Mouse (Mus musculus) forebrain, embryonic 11.5 days (tissue): ENCODE results near the gene Rfx4. TPM values are rescaled to one million over a fixed set of nuclear protein-coding genes. Genes with fewer than 3 reads are reported as not detected.
A peak's percentile ranks its signal among the peaks of the same experiment; 100 is the strongest.

Experiments
- ATAC-seq: fragments of 200-750 bp; cut with Nextera tagmentation; replicated peaks from 2 replicates; pipeline ENCODE4 v1.8.0; 2017; ENCODE audit warnings: moderate TSS enrichment; ENCODE audit not compliant: low FRiP score
- DNase-seq: peaks from one replicate; pipeline ENCODE4 v3.0.0-alpha.2; 2017; ENCODE audit warnings: low spot score
- H3K27ac ChIP-seq: fragments of 300-500 bp; sonication (generic); 2 replicates; pipeline ENCODE4 v1.5.1; 2014; ENCODE audit warnings: low read depth, low read length
- H3K27me3 ChIP-seq: fragments of 300-500 bp; sonication (generic); 2 replicates; pipeline ENCODE4 v1.6.1; 2014; ENCODE audit warnings: mild to moderate bottlenecking, low read length, mixed read lengths; ENCODE audit not compliant: control insufficient read depth, insufficient read depth
- H3K36me3 ChIP-seq: fragments of 300-500 bp; sonication (generic); 2 replicates; pipeline ENCODE4 v1.6.1; 2014; ENCODE audit warnings: mild to moderate bottlenecking, low read length, moderate library complexity, mixed read lengths; ENCODE audit not compliant: control insufficient read depth, insufficient read depth
- H3K4me1 ChIP-seq: fragments of 300-500 bp; sonication (generic); replicated peaks from 2 replicates; pipeline ENCODE4 v1.6.1; 2014; ENCODE audit warnings: low read length, mixed read lengths; ENCODE audit not compliant: control insufficient read depth, insufficient read depth
- H3K4me2 ChIP-seq: fragments of 300-500 bp; sonication (generic); 2 replicates; pipeline ENCODE4 v1.6.1; 2014; ENCODE audit warnings: low read depth, mild to moderate bottlenecking, low read length, moderate library complexity, mixed read lengths; ENCODE audit not compliant: severe bottlenecking
- H3K4me3 ChIP-seq: fragments of 300-500 bp; sonication (generic); 2 replicates; pipeline ENCODE4 v1.5.1; 2014; ENCODE audit warnings: low read depth, low read length
- H3K9ac ChIP-seq: fragments of 300-500 bp; sonication (generic); 2 replicates; pipeline ENCODE4 v1.6.1; 2014; ENCODE audit warnings: low read length
- H3K9me3 ChIP-seq: fragments of 300-500 bp; sonication (generic); 2 replicates; pipeline ENCODE4 v1.6.1; 2016; ENCODE audit warnings: low read length, mixed read lengths; ENCODE audit not compliant: control insufficient read depth
- WGBS: fragments of 180-500 bp; shearing (Covaris S2); extraction: QIAGEN DNeasy Blood & Tissue Kit; methylation state at CpG from one replicate; pipeline ENCODE4 v1.1.7; 2014; 5-methylcytosine and 5-hydroxymethylcytosine counted together
- polyA plus RNA-seq: library from polyadenylated mRNA; unstranded; fragments of >200 nt; fragmentation: Nextera tagmentation; extraction: Ambion mirVana; gene quantifications from 2 replicates; pipeline ENCODE4 v1.2.1, GENCODE M21; 2014

Rfx4 gene
- polyA plus RNA-seq, 1 experiment from 2014 or later: 36.0 TPM

DNA sequence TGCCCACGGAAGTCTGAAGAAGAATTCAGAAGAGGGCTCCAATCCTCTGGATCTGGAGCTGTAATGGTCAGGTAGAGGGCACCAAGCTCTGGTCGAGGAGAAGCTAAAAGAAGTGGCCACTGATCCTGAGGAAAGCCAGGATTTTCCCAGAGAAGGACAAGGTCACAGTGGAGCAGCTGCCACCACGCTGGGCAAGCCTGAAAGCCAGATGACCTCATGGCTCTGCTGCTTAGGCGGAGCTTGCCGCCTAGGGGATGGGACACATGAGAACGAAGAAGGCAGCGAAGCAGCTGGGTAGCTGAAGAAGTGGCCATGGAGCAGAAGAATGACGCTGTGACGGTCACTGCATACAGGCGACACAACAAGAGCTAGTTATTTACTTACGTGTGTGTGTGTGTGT is 99.6 kb downstream of the Rfx4 start:
- peaks cover 3% of the 10 kb centered on the region for H3K27me3 ChIP-seq

DNA sequence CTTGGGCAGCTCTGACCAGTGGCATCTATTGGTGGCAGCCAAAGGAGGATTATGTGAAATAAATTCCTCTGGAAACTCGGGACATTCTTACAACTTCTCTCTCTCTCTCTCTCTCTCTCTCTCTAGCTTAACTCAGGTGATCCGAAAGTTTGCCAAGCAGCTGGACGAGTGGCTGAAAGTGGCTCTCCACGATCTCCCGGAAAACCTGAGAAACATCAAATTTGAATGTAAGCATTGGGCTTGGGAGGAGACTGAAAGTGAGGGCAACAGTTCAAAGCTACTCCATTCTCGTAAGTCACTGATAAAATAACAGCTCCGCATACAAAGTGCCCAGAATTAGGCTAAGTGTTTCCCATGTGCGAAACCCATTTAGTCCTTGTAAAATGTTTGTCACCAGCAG is 102.5 kb downstream of the Rfx4 start:
- H3K36me3 ChIP-seq: no peaks in the 10 kb centered on the region
- H3K4me2 ChIP-seq: no peak overlapping the region
- H3K4me1 ChIP-seq: peaks cover 14% of the 10 kb centered on the region; the same call in 1 of the 2 replicates

More for the DNA sequence above, 99.6 kb downstream of the Rfx4 start:
- H3K4me1 ChIP-seq: peaks cover 22% of the 10 kb centered on the region; the same call in 1 of the 2 replicates
- no peak overlapping the region for H3K4me3 ChIP-seq
- ATAC-seq (no peak), DNase-seq (no peak)
- H3K9ac ChIP-seq: no peak overlapping the region
- H3K36me3 ChIP-seq: no peaks in the 10 kb centered on the region
- 75% methylated on average over 11 of the region's 11 CpGs for WGBS
- no peaks in the 10 kb centered on the region for H3K9me3 ChIP-seq
- no peak overlapping the region for H3K27ac ChIP-seq
- H3K4me2 ChIP-seq: no peak overlapping the region

DNA sequence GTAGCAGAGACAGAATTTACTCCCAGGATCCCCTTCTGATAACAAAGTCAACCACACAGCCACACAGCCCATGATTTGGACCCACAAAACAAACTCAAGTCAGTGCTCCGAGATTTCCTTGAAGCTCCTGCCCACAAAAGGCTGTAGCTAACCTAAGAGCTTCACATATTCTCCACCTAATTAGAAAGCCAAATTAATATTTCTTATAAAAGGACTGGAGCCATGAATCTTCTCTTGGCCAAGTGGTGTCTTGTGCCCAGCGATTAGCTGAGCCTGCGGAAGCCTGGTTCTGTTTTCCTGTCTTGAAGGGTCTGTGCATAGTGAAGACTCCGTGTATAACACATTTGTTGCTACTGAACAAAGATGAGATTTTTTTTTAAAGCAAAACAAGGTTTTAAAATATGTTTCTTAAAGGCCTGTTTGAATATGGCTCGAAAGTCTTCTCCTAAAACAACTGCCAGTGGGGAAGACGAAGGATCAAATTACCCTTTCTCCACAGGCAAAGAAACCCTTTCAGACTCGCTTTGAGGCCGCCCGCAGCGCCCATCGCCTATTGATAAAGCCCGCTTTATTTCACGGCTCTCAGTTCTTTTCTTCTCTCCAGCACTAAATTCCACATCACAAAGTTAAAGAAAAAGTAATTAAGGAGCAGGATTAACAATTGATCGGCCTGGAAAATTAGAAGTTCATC is 103.1 kb downstream of the Rfx4 start:
- DNase-seq (peak; percentile 86), ATAC-seq (0 out of 2 replicates have a peak, but pooled peaks have one; percentile 32)
- Histone ChIP-seq H3K9ac (no peak overlapping the region), H3K36me3 (no peaks in the 10 kb centered on the region), H3K4me3 (no peak overlapping the region), H3K4me2 (peak overlapping the region; percentile 3; the same call in 1 of the 2 replicates), H3K9me3 (no peaks in the 10 kb centered on the region), H3K27ac (peak overlapping the region; percentile 67; the same call in 1 of the 2 replicates), H3K27me3 (peaks cover 7% of the 10 kb centered on the region), H3K4me1 (peaks cover 14% of the 10 kb centered on the region; the same call in 1 of the 2 replicates)
- WGBS: 2% methylated on average over 14 of the region's 14 CpGs

More for the DNA sequence above, 102.5 kb downstream of the Rfx4 start:
- ATAC-seq (no peak), DNase-seq (no peak)
- no peak overlapping the region for H3K4me3 ChIP-seq
- no peak overlapping the region for H3K9ac ChIP-seq
- peaks cover 7% of the 10 kb centered on the region for H3K27me3 ChIP-seq
- H3K9me3 ChIP-seq: no peaks in the 10 kb centered on the region
- 33% methylated on average over 8 of the region's 8 CpGs for WGBS
- peak overlapping the region; percentile 47; the same call in 1 of the 2 replicates for H3K27ac ChIP-seq

DNA sequence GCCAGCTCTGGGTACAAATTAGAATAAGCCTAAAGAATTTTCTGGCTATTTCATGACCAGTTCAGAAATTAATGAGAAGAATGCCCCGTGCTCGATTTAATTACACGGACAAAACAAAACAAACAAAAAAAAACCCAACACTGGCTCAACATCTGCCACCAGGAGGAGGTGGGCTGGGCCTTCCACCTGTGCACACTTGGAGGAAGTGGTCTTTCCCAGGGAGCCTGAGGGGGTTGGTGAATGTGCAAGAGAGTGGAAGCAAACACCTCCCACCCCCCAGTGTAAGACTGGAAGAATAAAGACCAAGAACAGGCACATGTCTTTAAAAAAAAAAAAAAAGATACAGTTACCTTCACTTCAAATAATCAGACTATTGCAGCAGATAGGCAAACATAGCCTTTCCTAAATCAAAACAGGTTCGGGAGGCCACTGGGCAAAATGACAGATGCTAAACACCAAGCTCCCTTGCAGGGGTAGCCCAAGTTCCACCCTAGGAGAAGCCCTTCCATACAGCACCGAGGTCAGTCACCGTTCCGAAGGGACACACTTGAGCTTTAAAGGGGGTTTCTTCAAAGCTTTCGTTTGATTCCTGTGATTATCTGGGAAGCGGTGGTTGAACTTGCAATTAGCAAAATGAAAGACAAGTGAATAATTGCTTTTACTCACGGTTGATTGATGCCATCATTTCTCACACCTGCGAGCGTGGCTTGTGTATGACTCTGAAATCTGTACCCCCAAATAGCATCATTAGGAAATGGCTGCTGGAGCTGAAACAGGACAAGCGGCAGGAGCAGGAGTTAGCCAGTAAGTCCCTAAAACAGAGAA is 103.9 kb downstream of the Rfx4 start:
- H3K4me2 ChIP-seq: peak overlapping the region; percentile 21; the same call in 1 of the 2 replicates
- H3K27ac ChIP-seq: peak overlapping the region; percentile 67

DNA sequence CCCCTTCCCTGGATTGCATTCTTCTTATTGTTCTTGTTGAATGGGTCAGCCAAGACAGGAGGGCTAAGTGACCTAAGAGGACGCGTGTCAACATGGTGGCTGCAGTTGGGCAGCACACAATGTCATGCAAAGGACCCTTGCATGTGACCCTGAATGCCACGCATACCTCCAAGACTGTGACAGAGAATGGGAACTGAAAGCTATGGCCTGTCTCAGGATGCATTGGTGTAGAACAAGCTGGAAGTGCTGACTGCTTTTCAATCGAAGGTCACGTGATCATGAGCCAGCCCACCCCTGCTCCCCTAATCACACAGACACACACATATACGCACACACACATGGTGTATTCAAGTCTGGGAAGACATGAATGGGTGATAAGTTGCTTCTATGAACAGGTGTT is 107.6 kb downstream of the Rfx4 start:
- Histone ChIP-seq H3K4me1 (peaks cover 11% of the 10 kb centered on the region; the same call in 1 of the 2 replicates), H3K27ac (no peak overlapping the region), H3K4me2 (no peak overlapping the region), H3K4me3 (no peak overlapping the region), H3K27me3 (peaks cover 5% of the 10 kb centered on the region), H3K9ac (no peak overlapping the region), H3K9me3 (no peaks in the 10 kb centered on the region), H3K36me3 (no peaks in the 10 kb centered on the region)
- ATAC-seq: no peak
- 79% methylated on average over 6 of the region's 6 CpGs for WGBS
- DNase-seq: no peak

More for the DNA sequence above, 103.9 kb downstream of the Rfx4 start:
- H3K4me1 ChIP-seq: peaks cover 14% of the 10 kb centered on the region; the same call in 1 of the 2 replicates
- DNase-seq: peak; percentile 77
- ATAC-seq: peak; percentile 59; the same call in 1 of the 2 replicates
- peaks cover 5% of the 10 kb centered on the region for H3K27me3 ChIP-seq
- H3K9ac ChIP-seq: no peak overlapping the region
- H3K36me3 ChIP-seq: no peaks in the 10 kb centered on the region
- H3K4me3 ChIP-seq: no peak overlapping the region
- 13% methylated on average over 13 of the region's 13 CpGs for WGBS
- H3K9me3 ChIP-seq: no peaks in the 10 kb centered on the region

DNA sequence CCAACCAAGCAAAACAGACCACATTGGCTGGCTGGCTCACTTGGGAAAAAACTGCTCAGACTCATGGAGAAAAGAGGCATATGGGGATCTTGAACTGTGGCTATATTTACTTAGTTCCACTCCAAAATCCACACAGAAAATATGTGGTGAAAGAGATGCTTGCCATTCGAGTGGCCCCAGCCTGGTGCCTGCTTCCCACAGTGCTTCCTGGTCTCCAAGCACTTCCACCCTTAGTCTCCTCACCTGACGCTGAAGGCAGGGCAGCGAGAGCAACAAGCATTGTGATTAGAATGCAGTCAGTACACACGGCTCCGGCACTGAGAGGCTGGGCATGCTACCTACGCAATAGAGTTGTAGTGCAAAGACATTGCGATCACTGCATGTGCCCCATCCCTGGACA is 111.7 kb downstream of the Rfx4 start:
- no peaks in the 10 kb centered on the region for H3K36me3 ChIP-seq
- WGBS: 89% methylated on average over 7 of the region's 7 CpGs
- H3K27me3 ChIP-seq: peaks cover 17% of the 10 kb centered on the region

DNA sequence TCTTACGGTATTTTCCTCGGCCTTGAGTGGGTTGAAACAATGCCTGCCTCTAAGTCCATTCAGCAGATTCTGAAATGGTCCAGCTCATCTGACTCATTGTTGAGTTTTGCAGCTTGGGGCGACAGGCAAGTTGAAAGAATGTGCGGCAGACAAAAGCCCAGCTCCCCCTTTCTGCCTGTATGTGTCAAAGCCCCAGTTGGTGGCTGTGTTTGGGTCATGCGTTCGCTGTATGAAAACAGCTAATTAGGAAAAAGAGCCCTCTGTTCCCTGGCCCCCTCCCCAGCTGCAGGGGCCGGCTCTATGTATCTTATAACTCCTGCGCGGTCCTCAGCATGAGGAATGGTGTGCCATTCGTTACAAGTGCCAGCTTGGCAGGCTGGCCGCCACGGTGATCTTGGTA is 115.4 kb downstream of the Rfx4 start:
- no peak overlapping the region for H3K27ac ChIP-seq
- no peak overlapping the region for H3K9ac ChIP-seq
- DNase-seq (peak; percentile 73), ATAC-seq (peak; percentile 86)
- 16% methylated on average over 12 of the region's 12 CpGs for WGBS
- peaks cover 10% of the 10 kb centered on the region for H3K4me1 ChIP-seq
- H3K4me2 ChIP-seq: peak overlapping the region; percentile 31; the same call in 1 of the 2 replicates
- peaks cover 22% of the 10 kb centered on the region for H3K27me3 ChIP-seq
- no peak overlapping the region for H3K4me3 ChIP-seq
- H3K9me3 ChIP-seq: no peaks in the 10 kb centered on the region
- H3K36me3 ChIP-seq: no peaks in the 10 kb centered on the region

More for the DNA sequence above, 111.7 kb downstream of the Rfx4 start:
- no peak overlapping the region for H3K9ac ChIP-seq
- H3K4me3 ChIP-seq: no peak overlapping the region
- peaks cover 10% of the 10 kb centered on the region for H3K4me1 ChIP-seq
- no peaks in the 10 kb centered on the region for H3K9me3 ChIP-seq
- DNase-seq (no peak), ATAC-seq (no peak)
- no peak overlapping the region for H3K27ac ChIP-seq
- H3K4me2 ChIP-seq: no peak overlapping the region

DNA sequence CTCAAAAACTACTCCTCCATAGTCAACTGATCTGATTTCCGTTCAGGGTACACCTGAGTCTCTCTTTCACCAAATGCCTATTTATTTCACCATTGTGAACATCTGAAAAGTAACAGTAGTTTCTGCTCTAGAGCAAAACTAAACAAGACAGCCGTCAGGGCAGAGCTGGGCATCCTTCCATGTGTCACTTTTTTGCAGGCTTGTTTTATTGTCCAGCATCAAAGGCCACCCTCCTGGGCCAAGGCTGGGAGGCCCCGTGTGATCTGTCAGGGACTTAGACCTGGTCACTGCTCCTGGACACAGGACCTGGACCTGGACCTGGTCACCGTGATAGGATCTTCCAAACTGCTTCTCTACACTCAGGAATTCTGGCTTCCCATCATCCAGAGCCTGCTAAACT is 116.1 kb downstream of the Rfx4 start:
- 55% methylated on average over 4 of the region's 4 CpGs for WGBS
- H3K27ac ChIP-seq: no peak overlapping the region

More for the DNA sequence above, 116.1 kb downstream of the Rfx4 start:
- no peak overlapping the region for H3K4me3 ChIP-seq
- H3K27me3 ChIP-seq: peaks cover 22% of the 10 kb centered on the region
- DNase-seq: peak; percentile 44
- H3K4me1 ChIP-seq: peaks cover 10% of the 10 kb centered on the region
- H3K36me3 ChIP-seq: no peaks in the 10 kb centered on the region
- ATAC-seq: no peak
- no peak overlapping the region for H3K4me2 ChIP-seq
- H3K9ac ChIP-seq: no peak overlapping the region
- no peaks in the 10 kb centered on the region for H3K9me3 ChIP-seq
